Mouse (Mus musculus): Measurements from ENCODE around the gene Phactr3. TPM values are rescaled to one million over a fixed set of nuclear protein-coding genes. Genes with fewer than 3 reads are reported as not detected.

Phactr3 gene
- polyA plus RNA-seq, 1 experiment from 2014 or later: not detected

GRCm38 (mm10) chr2:178257986-178258555, 139.3 kb downstream of the Phactr3 start:
- ChIA-PET POLR2A (no interaction called here), CTCF (no interaction called here)
- in situ Hi-C loops (cut with MboI; ENCODE audit: low pct_unique_long_range_greater_than_20kb): loop anchor here (10.0 kb wide), 1 partner anchor 1777 kb away; no protein-coding TSS in a partner anchor
- H3K27me3 ChIP-seq: no peaks in the 10 kb centered on the region
- TF ChIP-seq CTCF (IDR thresholded peaks at IDR 0.05): no peak
- ATAC-seq: no peak
- no peak for DNase-seq (ENCODE audit: low read depth, low spot score)

- in situ Hi-C loops (cut with MboI; ENCODE audit: low pct_unique_long_range_greater_than_20kb): no loop called here
- no peak for DNase-seq (ENCODE audit: low read depth, low spot score)
- ATAC-seq: no peak
- no peaks in the 10 kb centered on the region for H3K27me3 ChIP-seq
- ChIA-PET POLR2A (no interaction called here), CTCF (no interaction called here)
- no peak for TF ChIP-seq CTCF (IDR thresholded peaks at IDR 0.05)
Measured at GRCm38 (mm10) chr2:178263055-178263454, 144.3 kb downstream of the Phactr3 start.

DNA sequence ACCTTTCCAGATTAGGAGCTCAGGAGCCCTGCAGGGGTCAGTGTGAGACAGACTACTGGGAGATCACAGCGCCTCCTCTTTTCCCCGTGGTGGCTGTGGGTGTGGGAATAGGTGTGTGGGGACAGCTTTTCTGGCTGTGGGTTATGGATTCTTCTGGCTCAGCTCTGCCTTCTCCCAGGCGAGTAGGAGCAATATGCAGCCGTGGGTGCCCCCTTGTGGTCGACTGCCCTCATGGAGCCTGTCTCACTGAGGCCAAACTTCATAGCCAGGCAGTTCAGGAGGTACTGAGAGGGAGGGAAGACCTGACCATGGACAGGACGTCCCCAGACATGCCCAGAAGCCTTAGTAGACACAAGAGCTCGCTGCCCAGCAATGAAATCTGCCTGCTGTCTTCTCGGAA, 145.6 kb downstream of the Phactr3 start:
- DNase-seq (ENCODE audit: low read depth, low spot score): no peak
- CTCF ChIA-PET: interaction anchor here (0.9 to 1.1 kb wide), 2 partner anchors 12 to 127 kb away, joined by 3 read pairs; no protein-coding TSS in a partner anchor
- in situ Hi-C loops (cut with MboI; ENCODE audit: low pct_unique_long_range_greater_than_20kb): no loop called here
- ATAC-seq: no peak
- TF ChIP-seq CTCF (IDR thresholded peaks at IDR 0.05): no peak
- no peaks in the 10 kb centered on the region for H3K27me3 ChIP-seq
- POLR2A ChIA-PET: no interaction called here

- no peak for TF ChIP-seq CTCF (IDR thresholded peaks at IDR 0.05)
- no peak for ATAC-seq
- DNase-seq (ENCODE audit: low read depth, low spot score): no peak
- no peaks in the 10 kb centered on the region for H3K27me3 ChIP-seq
- CTCF ChIA-PET: no interaction called here
- in situ Hi-C loops (cut with MboI; ENCODE audit: low pct_unique_long_range_greater_than_20kb): no loop called here
- POLR2A ChIA-PET: no interaction called here
Measured at GRCm38 (mm10) chr2:178265454-178265853, 146.7 kb downstream of the Phactr3 start.

GRCm38 (mm10) chr2:178270794-178271193, 152.0 kb downstream of the Phactr3 start:
- in situ Hi-C loops (cut with MboI; ENCODE audit: low pct_unique_long_range_greater_than_20kb): no loop called here
- ChIA-PET CTCF (no interaction called here), POLR2A (no interaction called here)
- TF ChIP-seq CTCF (IDR thresholded peaks at IDR 0.05): no peak
- DNase-seq (ENCODE audit: low read depth, low spot score) (no peak), ATAC-seq (no peak)
- H3K27me3 ChIP-seq: no peaks in the 10 kb centered on the region

GRCm38 (mm10) chr2:178272350-178272749, 153.6 kb downstream of the Phactr3 start:
- H3K27me3 ChIP-seq: no peaks in the 10 kb centered on the region
- ChIA-PET CTCF (no interaction called here), POLR2A (no interaction called here)
- in situ Hi-C loops (cut with MboI; ENCODE audit: low pct_unique_long_range_greater_than_20kb): no loop called here
- ATAC-seq: no peak
- TF ChIP-seq CTCF (IDR thresholded peaks at IDR 0.05): no peak
- DNase-seq (ENCODE audit: low read depth, low spot score): no peak

DNA sequence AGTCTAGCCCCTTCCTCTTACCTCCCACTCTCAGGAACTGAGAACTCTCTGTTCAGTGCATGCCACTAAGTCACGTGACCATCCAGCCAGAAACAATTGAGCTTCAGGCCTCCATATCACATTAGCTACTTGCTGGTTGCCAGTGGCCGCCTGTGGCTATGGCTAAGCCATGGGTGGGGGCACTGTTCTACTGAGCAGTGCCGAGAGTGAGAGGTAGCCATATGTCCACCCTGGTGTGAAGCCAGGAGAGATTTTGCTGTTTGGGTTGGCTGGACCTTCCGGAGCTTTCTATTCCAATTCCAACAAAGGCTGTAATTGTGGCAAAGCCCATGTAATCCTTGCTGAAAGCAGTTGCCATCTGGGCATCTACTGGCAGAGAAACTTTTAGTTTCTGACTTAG, 155.4 kb downstream of the Phactr3 start:
- no peak for DNase-seq (ENCODE audit: low read depth, low spot score)
- POLR2A ChIA-PET: no interaction called here
- ATAC-seq: no peak
- TF ChIP-seq CTCF (IDR thresholded peaks at IDR 0.05): no peak
- CTCF ChIA-PET: no interaction called here
- in situ Hi-C loops (cut with MboI; ENCODE audit: low pct_unique_long_range_greater_than_20kb): no loop called here
- H3K27me3 ChIP-seq: no peaks in the 10 kb centered on the region

GRCm38 (mm10) chr2:178277206-178277605, 158.4 kb downstream of the Phactr3 start:
- H3K27me3 ChIP-seq: no peaks in the 10 kb centered on the region
- in situ Hi-C loops (cut with MboI; ENCODE audit: low pct_unique_long_range_greater_than_20kb): no loop called here
- no peak for DNase-seq (ENCODE audit: low read depth, low spot score)
- ChIA-PET POLR2A (no interaction called here), CTCF (no interaction called here)
- no peak for TF ChIP-seq CTCF (IDR thresholded peaks at IDR 0.05)
- no peak for ATAC-seq

DNA sequence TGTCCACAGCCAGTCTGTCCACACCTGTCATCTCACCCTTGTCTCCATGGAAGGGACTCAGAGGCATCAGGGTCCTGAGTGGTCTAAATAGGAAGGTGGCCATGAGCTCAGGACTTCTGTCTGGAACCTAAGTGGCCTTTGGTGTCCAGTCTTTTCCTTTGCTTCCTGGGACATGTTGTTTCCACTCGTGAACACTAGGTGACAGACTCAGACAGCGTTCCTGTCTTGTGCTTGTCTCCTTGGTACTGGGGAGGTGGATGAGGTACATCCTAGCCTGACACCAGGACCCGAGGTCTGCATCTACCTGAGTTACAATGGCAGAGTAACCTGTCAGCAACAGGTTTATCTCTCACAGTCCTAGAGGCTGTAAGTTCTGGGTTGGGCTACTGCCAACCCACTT, 162.4 kb downstream of the Phactr3 start:
- no peaks in the 10 kb centered on the region for H3K27me3 ChIP-seq
- DNase-seq (ENCODE audit: low read depth, low spot score): no peak
- POLR2A ChIA-PET: no interaction called here
- no peak for TF ChIP-seq CTCF (IDR thresholded peaks at IDR 0.05)
- no peak for ATAC-seq
- in situ Hi-C loops (cut with MboI; ENCODE audit: low pct_unique_long_range_greater_than_20kb): no loop called here
- CTCF ChIA-PET: no interaction called here

- H3K27me3 ChIP-seq: no peaks in the 10 kb centered on the region
- no peak for TF ChIP-seq CTCF (IDR thresholded peaks at IDR 0.05)
- in situ Hi-C loops (cut with MboI; ENCODE audit: low pct_unique_long_range_greater_than_20kb): no loop called here
- DNase-seq (ENCODE audit: low read depth, low spot score) (no peak), ATAC-seq (no peak)
- POLR2A ChIA-PET: no interaction called here
- CTCF ChIA-PET: no interaction called here
Measured at GRCm38 (mm10) chr2:178287285-178287684, 168.5 kb downstream of the Phactr3 start.

GRCm38 (mm10) chr2:178288666-178289065, 169.9 kb downstream of the Phactr3 start:
- H3K27me3 ChIP-seq: no peaks in the 10 kb centered on the region
- ChIA-PET CTCF (no interaction called here), POLR2A (no interaction called here)
- TF ChIP-seq CTCF (IDR thresholded peaks at IDR 0.05): no peak
- in situ Hi-C loops (cut with MboI; ENCODE audit: low pct_unique_long_range_greater_than_20kb): no loop called here
- no peak for DNase-seq (ENCODE audit: low read depth, low spot score)
- no peak for ATAC-seq

DNA sequence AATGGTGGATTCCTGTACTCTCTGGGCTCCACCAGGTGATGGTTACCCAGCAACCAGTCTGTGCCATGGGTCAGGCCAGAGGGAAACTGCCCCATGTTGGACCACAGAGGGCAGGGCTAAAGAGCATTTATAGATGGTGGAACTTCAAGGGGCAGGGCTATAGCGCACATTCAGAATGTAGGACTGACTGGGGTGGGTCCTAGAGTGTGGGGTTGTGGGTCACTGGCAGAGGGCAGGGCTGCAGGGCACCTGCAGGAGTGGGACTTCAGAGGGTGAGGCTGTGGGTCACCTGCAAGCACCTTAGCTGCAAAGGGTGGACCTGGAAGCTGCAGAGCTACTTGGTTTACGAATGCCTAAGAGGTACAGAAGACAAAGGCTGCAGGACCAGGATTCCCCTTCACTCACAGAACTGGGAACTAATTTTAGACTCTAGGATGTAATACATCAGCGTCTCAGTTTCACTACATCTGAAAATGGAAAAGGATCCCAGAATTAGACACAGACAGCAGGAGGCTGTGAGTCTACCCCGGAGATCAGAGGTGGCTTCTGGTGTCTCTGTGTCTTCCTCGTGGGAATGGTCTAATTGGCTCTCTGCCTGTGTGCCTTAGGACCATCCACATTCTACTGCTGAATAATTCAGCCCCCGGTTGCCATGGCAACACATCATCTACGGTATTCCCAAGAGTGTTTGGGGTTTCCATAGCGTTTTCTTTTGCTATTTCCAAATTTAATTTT, 184.8 kb downstream of the Phactr3 start:
- H3K27me3 ChIP-seq: no peaks in the 10 kb centered on the region
- no peak for TF ChIP-seq CTCF (IDR thresholded peaks at IDR 0.05)
- POLR2A ChIA-PET: no interaction called here
- CTCF ChIA-PET: no interaction called here
- in situ Hi-C loops (cut with MboI; ENCODE audit: low pct_unique_long_range_greater_than_20kb): no loop called here
- DNase-seq (ENCODE audit: low read depth, low spot score): no peak
- ATAC-seq: no peak

Data from Patski (cell line).